In genomic region chr7:15931635-15932034, GRCm38 (mm10) we compare ENCODE assay signal across 25 mouse cellular contexts. TPM values are rescaled to one million over a fixed set of nuclear protein-coding genes. Genes with fewer than 3 reads are reported as not detected.
DNase-seq lines count a peak whose midpoint lies in the region; ATAC-seq and TF ChIP-seq lines count a peak whose summit lies in the region.
"Had no signal": no experiment of that assay in that cellular context is flagged by ENCODE, and none has a peak within 500 bp of the region (broad histone marks: within the 10 kb centered on the region; RNA-seq: fewer than 3 reads in every experiment).

No protein-coding gene starts in this region.

- H3K9me3 ChIP-seq in heart, embryonic 13.5 days: no peaks in the 10 kb centered on the region
- H3K9me3 ChIP-seq in heart, embryonic 11.5 days (replicated peaks; ENCODE audit: control insufficient read depth, low read length): no peaks in the 10 kb centered on the region
- no peaks in the 10 kb centered on the region for H3K9me3 ChIP-seq in heart, postnatal 0 days (replicated peaks; ENCODE audit: control insufficient read depth, low read length)
- H3K9me3 ChIP-seq in hindbrain, embryonic 10.5 days: peaks cover 11% of the 10 kb centered on the region
- H3K9me3 ChIP-seq: forebrain, embryonic 15.5 days; G1E; hindbrain, embryonic 15.5 days had no signal

- peak overlapping the region; percentile 42 for H3K4me2 ChIP-seq in heart, embryonic 13.5 days
- H3K4me2 ChIP-seq in heart, embryonic 11.5 days: no peak overlapping the region
- peak overlapping the region; percentile 44 for H3K4me2 ChIP-seq in heart, postnatal 0 days (ENCODE audit: low read depth, low read length)
- H3K4me2 ChIP-seq: embryonic facial prominence, embryonic 12.5 days; forebrain, embryonic 15.5 days; hindbrain, embryonic 15.5 days had no signal

- WGBS in heart, embryonic 13.5 days: 48% methylated on average over 3 of the region's 3 CpGs
- WGBS in heart, embryonic 11.5 days (ENCODE audit: insufficient replicate concordance): 47% methylated on average over 3 of the region's 3 CpGs
- WGBS in heart, postnatal 0 days: 11% methylated on average over 3 of the region's 3 CpGs
- WGBS in hindbrain, embryonic 10.5 days: 82% methylated on average over 3 of the region's 3 CpGs

- H3K27me3 ChIP-seq in heart, embryonic 13.5 days (replicated peaks): no peaks in the 10 kb centered on the region
- H3K27me3 ChIP-seq in heart, embryonic 11.5 days (ENCODE audit: control insufficient read depth, insufficient read depth, low read length): no peaks in the 10 kb centered on the region
- no peaks in the 10 kb centered on the region for H3K27me3 ChIP-seq in heart, postnatal 0 days (ENCODE audit: control insufficient read depth, insufficient read depth, low read length)
- no peaks in the 10 kb centered on the region for H3K27me3 ChIP-seq in hindbrain, embryonic 10.5 days (ENCODE audit: insufficient read depth, poor library complexity, severe bottlenecking)
- H3K27me3 ChIP-seq: embryonic facial prominence, embryonic 12.5 days; forebrain, embryonic 15.5 days; hindbrain, embryonic 15.5 days had no signal

- H3K4me3 ChIP-seq in gastrocnemius, adult 2 months: peak overlapping the region; percentile 53
- no peak overlapping the region for H3K4me3 ChIP-seq in heart, embryonic 13.5 days
- H3K4me3 ChIP-seq in heart, embryonic 11.5 days (ENCODE audit: low read depth, low read length): no peak overlapping the region
- H3K4me3 ChIP-seq in heart, postnatal 0 days (ENCODE audit: low read depth, low read length): no peak overlapping the region
- no peak overlapping the region for H3K4me3 ChIP-seq in hindbrain, embryonic 10.5 days
- H3K4me3 ChIP-seq: embryonic facial prominence, embryonic 12.5 days; forebrain, embryonic 15.5 days; hindbrain, embryonic 15.5 days had no signal

- H3K4me1 ChIP-seq in heart, embryonic 13.5 days: peaks cover 14% of the 10 kb centered on the region
- H3K4me1 ChIP-seq in heart, embryonic 11.5 days (ENCODE audit: control insufficient read depth, insufficient read depth, low read length): no peaks in the 10 kb centered on the region; the same call in 1 of the 2 replicates
- peaks cover 13% of the 10 kb centered on the region for H3K4me1 ChIP-seq in heart, postnatal 0 days (ENCODE audit: control insufficient read depth, insufficient read depth)
- no peaks in the 10 kb centered on the region for H3K4me1 ChIP-seq in hindbrain, embryonic 10.5 days (replicated peaks)
- H3K4me1 ChIP-seq: embryonic facial prominence, embryonic 12.5 days; forebrain, embryonic 15.5 days; hindbrain, embryonic 15.5 days had no signal

- no peak overlapping the region for H3K9ac ChIP-seq in heart, embryonic 13.5 days
- H3K9ac ChIP-seq in heart, embryonic 11.5 days (ENCODE audit: low read depth, low read length): no peak overlapping the region
- H3K9ac ChIP-seq in heart, postnatal 0 days (replicated peaks; ENCODE audit: low read depth, low read length): no peak overlapping the region
- H3K9ac ChIP-seq: embryonic facial prominence, embryonic 12.5 days; forebrain, embryonic 15.5 days; hindbrain, embryonic 15.5 days had no signal

- no peak for DNase-seq in gastrocnemius, adult 2 months
- DNase-seq in gastrocnemius, adult 18-20 months (ENCODE audit: low spot score): no peak
- peak; percentile 56 for DNase-seq in heart, postnatal 0 days (ENCODE audit: low spot score)
- DNase-seq in heart, postnatal 25 days (ENCODE audit: low spot score): no peak
- DNase-seq in heart, postnatal 4 days: peak; percentile 7
- no peak for DNase-seq in hindbrain, embryonic 10.5 days (ENCODE audit: low spot score)
- DNase-seq: adrenal gland, postnatal 10 days; B cell, adult 2 months; cerebellum, adult 11-12 months; cerebellum, adult 9-10 months; cerebellum, postnatal 25 days; gastrocnemius, postnatal 14 days; kidney, adult 9 months had no signal

- intact Hi-C loops in gastrocnemius, adult 2 months (cut with DNase I): loop anchor here (2.0 to 5.0 kb wide), 2 partner anchors 35 to 116 kb away; partner anchors contain the start of genes Bicra and Ehd2
- intact Hi-C loops in heart, postnatal 25 days (cut with DNase I): loop anchor here (5.0 kb wide), 1 partner anchor 116 kb away; the partner anchor contains the start of gene Bicra

- no peak for TF ChIP-seq EP300 in heart, postnatal 0 days (IDR thresholded peaks at IDR 0.05; ENCODE audit: low read depth)

- ATAC-seq in heart, embryonic 13.5 days (ENCODE audit: extremely low read depth, insufficient number of reproducible peaks, low FRiP score, low TSS enrichment): no peak
- ATAC-seq in heart, embryonic 11.5 days (replicated peaks; ENCODE audit: insufficient number of reproducible peaks, low FRiP score, low TSS enrichment): no peak
- no peak for ATAC-seq in heart, postnatal 0 days (ENCODE audit: insufficient read depth, low read depth)
- ATAC-seq: CD4-positive, CD25-positive, alpha-beta regulatory T cell, adult 4 months; forebrain, embryonic 15.5 days; intestine, embryonic 16.5 days had no signal

- peak overlapping the region; percentile 83 for H3K27ac ChIP-seq in gastrocnemius, adult 2 months
- peak overlapping the region; percentile 61 for H3K27ac ChIP-seq in heart, embryonic 13.5 days (replicated peaks)
- H3K27ac ChIP-seq in heart, embryonic 11.5 days (ENCODE audit: low read depth, low read length): no peak overlapping the region
- peak overlapping the region; percentile 83 for H3K27ac ChIP-seq in heart, postnatal 0 days (ENCODE audit: low read depth)
- no peak overlapping the region for H3K27ac ChIP-seq in hindbrain, embryonic 10.5 days
- H3K27ac ChIP-seq: embryonic facial prominence, embryonic 12.5 days; forebrain, embryonic 15.5 days; hindbrain, embryonic 15.5 days had no signal

- H3K36me3 ChIP-seq in heart, embryonic 13.5 days: peaks cover 19% of the 10 kb centered on the region
- H3K36me3 ChIP-seq in heart, embryonic 11.5 days (ENCODE audit: control insufficient read depth, insufficient read depth, low read length): peaks cover 2% of the 10 kb centered on the region; the same call in 1 of the 2 replicates
- peaks cover 5% of the 10 kb centered on the region; the same call in 1 of the 2 replicates for H3K36me3 ChIP-seq in heart, postnatal 0 days (replicated peaks; ENCODE audit: control insufficient read depth, insufficient read depth, low read length)
- H3K36me3 ChIP-seq in hindbrain, embryonic 10.5 days: peaks cover 19% of the 10 kb centered on the region

- TF ChIP-seq CTCF in gastrocnemius, adult 2 months (IDR thresholded peaks at IDR 0.05): no peak
- no peak for TF ChIP-seq CTCF in heart, postnatal 0 days (IDR thresholded peaks at IDR 0.05; ENCODE audit: low read depth)

RNA-seq across cellular contexts. Expression of gene Selenow, which starts 9.4 kb away (rescaled TPM):
- total RNA-seq in gastrocnemius, adult 2 months (2021): 1,000 to 10,000 TPM; 1,391 to 1,893 TPM
- 1,000 to 10,000 TPM; 1,514 to 1,837 TPM for total RNA-seq in gastrocnemius, adult 18-20 months (2021)
- polyA plus RNA-seq in heart, embryonic 13.5 days (2015; fragmentation: Nextera tagmentation; extraction: Ambion mirVana): 667 and 720 TPM in 2 replicates
- polyA plus RNA-seq in heart, embryonic 11.5 days (2014; fragmentation: Nextera tagmentation; extraction: Ambion mirVana): 726 and 772 TPM in 2 replicates
- total RNA-seq in heart, postnatal 0 days (2014; rRNA removed; ENCODE audit: low replicate concordance): 292 and 404 TPM in 2 replicates
- polyA plus RNA-seq in heart, postnatal 0 days (2015; fragmentation: Nextera tagmentation; extraction: Ambion mirVana): 632 and 642 TPM in 2 replicates
- total RNA-seq in heart, postnatal 25 days (2021): 100 to 1,000 TPM; 148 to 155 TPM
- total RNA-seq in heart, postnatal 4 days (2021): 100 to 1,000 TPM; 194 to 214 TPM
- 902 and 1,086 TPM in 2 replicates for polyA plus RNA-seq in hindbrain, embryonic 10.5 days (2016; fragmentation: Nextera tagmentation; extraction: Ambion mirVana)

RNA-seq across cellular contexts. Expression of gene Nop53, which starts 14.2 kb away (rescaled TPM):
- 10 to 100 TPM; 85.7 to 97.4 TPM for total RNA-seq in gastrocnemius, adult 2 months (2021)
- 10 to 100 TPM; 82.3 to 91.7 TPM for total RNA-seq in gastrocnemius, adult 18-20 months (2021)
- 107 and 116 TPM in 2 replicates for polyA plus RNA-seq in heart, embryonic 13.5 days (2015; fragmentation: Nextera tagmentation; extraction: Ambion mirVana)
- polyA plus RNA-seq in heart, embryonic 11.5 days (2014; fragmentation: Nextera tagmentation; extraction: Ambion mirVana): 130 and 137 TPM in 2 replicates
- total RNA-seq in heart, postnatal 0 days (2014; rRNA removed; ENCODE audit: low replicate concordance): 81.6 and 102 TPM in 2 replicates
- 120 and 128 TPM in 2 replicates for polyA plus RNA-seq in heart, postnatal 0 days (2015; fragmentation: Nextera tagmentation; extraction: Ambion mirVana)
- 100 to 1,000 TPM; 123 to 127 TPM for total RNA-seq in heart, postnatal 25 days (2021)
- 100 to 1,000 TPM; 139 to 142 TPM for total RNA-seq in heart, postnatal 4 days (2021)
- polyA plus RNA-seq in hindbrain, embryonic 10.5 days (2016; fragmentation: Nextera tagmentation; extraction: Ambion mirVana): 170 and 182 TPM in 2 replicates

RNA-seq across cellular contexts. Expression of gene Ehd2, which starts 35.7 kb away (rescaled TPM):
- total RNA-seq in gastrocnemius, adult 2 months (2021): 10 to 100 TPM; 31.4 to 38.7 TPM
- total RNA-seq in gastrocnemius, adult 18-20 months (2021): 10 to 100 TPM; 24.9 to 37.4 TPM
- 37.4 and 40.2 TPM in 2 replicates for polyA plus RNA-seq in heart, embryonic 13.5 days (2015; fragmentation: Nextera tagmentation; extraction: Ambion mirVana)
- polyA plus RNA-seq in heart, embryonic 11.5 days (2014; fragmentation: Nextera tagmentation; extraction: Ambion mirVana): 16.3 and 23.4 TPM in 2 replicates
- 66.7 and 80.0 TPM in 2 replicates for total RNA-seq in heart, postnatal 0 days (2014; rRNA removed; ENCODE audit: low replicate concordance)
- 47.5 and 48.7 TPM in 2 replicates for polyA plus RNA-seq in heart, postnatal 0 days (2015; fragmentation: Nextera tagmentation; extraction: Ambion mirVana)
- 100 to 1,000 TPM; 112 to 129 TPM for total RNA-seq in heart, postnatal 25 days (2021)
- total RNA-seq in heart, postnatal 4 days (2021): 100 to 1,000 TPM; 193 to 197 TPM
- 12.1 and 12.5 TPM in 2 replicates for polyA plus RNA-seq in hindbrain, embryonic 10.5 days (2016; fragmentation: Nextera tagmentation; extraction: Ambion mirVana)

RNA-seq across cellular contexts. Expression of gene Crxos, which starts 49.2 kb away (rescaled TPM):
- not detected for total RNA-seq in gastrocnemius, adult 2 months (2021)
- total RNA-seq in gastrocnemius, adult 18-20 months (2021): not detected
- polyA plus RNA-seq in heart, embryonic 13.5 days (2015; fragmentation: Nextera tagmentation; extraction: Ambion mirVana): not detected in 2 replicates
- not detected in 2 replicates for polyA plus RNA-seq in heart, embryonic 11.5 days (2014; fragmentation: Nextera tagmentation; extraction: Ambion mirVana)
- not detected in 2 replicates for total RNA-seq in heart, postnatal 0 days (2014; rRNA removed; ENCODE audit: low replicate concordance)
- not detected in 2 replicates for polyA plus RNA-seq in heart, postnatal 0 days (2015; fragmentation: Nextera tagmentation; extraction: Ambion mirVana)
- not detected for total RNA-seq in heart, postnatal 25 days (2021)
- total RNA-seq in heart, postnatal 4 days (2021): not detected
- polyA plus RNA-seq in hindbrain, embryonic 10.5 days (2016; fragmentation: Nextera tagmentation; extraction: Ambion mirVana): not detected in 2 replicates
- total RNA-seq: gastrocnemius, postnatal 14 days had no signal
- polyA plus RNA-seq: embryonic facial prominence, embryonic 12.5 days; forebrain, embryonic 11.5 days; G1E; gonadal fat pad, adult 2 months; hindbrain, embryonic 11.5 days; hindbrain, embryonic 15.5 days; intestine, embryonic 16.5 days had no signal

RNA-seq across cellular contexts. Expression of gene Crx, which starts 51.9 kb away (rescaled TPM):
- total RNA-seq in gastrocnemius, adult 2 months (2021): not detected
- not detected for total RNA-seq in gastrocnemius, adult 18-20 months (2021)
- polyA plus RNA-seq in heart, embryonic 13.5 days (2015; fragmentation: Nextera tagmentation; extraction: Ambion mirVana): not detected in 2 replicates
- not detected in 2 replicates for polyA plus RNA-seq in heart, embryonic 11.5 days (2014; fragmentation: Nextera tagmentation; extraction: Ambion mirVana)
- total RNA-seq in heart, postnatal 0 days (2014; rRNA removed; ENCODE audit: low replicate concordance): not detected in 2 replicates
- polyA plus RNA-seq in heart, postnatal 0 days (2015; fragmentation: Nextera tagmentation; extraction: Ambion mirVana): not detected in 2 replicates
- total RNA-seq in heart, postnatal 25 days (2021): not detected
- total RNA-seq in heart, postnatal 4 days (2021): not detected
- not detected in 2 replicates for polyA plus RNA-seq in hindbrain, embryonic 10.5 days (2016; fragmentation: Nextera tagmentation; extraction: Ambion mirVana)
- total RNA-seq: adrenal gland, postnatal 10 days; adrenal gland, postnatal 4 days; gastrocnemius, postnatal 14 days had no signal
- polyA plus RNA-seq: CD4-positive, CD25-positive, alpha-beta regulatory T cell, adult 4 months; embryonic facial prominence, embryonic 12.5 days; forebrain, embryonic 11.5 days; G1E; gonadal fat pad, adult 2 months; hindbrain, embryonic 11.5 days; hindbrain, embryonic 15.5 days; intestine, embryonic 16.5 days had no signal

Comparison
In these comparisons a context has a peak if more than half of its experiments do, and no peak if none do; other contexts are left out.
1. DNase-seq: peak in heart, postnatal 0 days (single experiment) and heart, postnatal 4 days (single experiment); none in gastrocnemius, adult 2 months (single experiment), gastrocnemius, adult 18-20 months (single experiment), heart, postnatal 25 days (single experiment) and hindbrain, embryonic 10.5 days (single experiment).
2. H3K27ac ChIP-seq: peak in gastrocnemius, adult 2 months (single experiment), heart, embryonic 13.5 days (single experiment) and heart, postnatal 0 days (single experiment); none in heart, embryonic 11.5 days (single experiment) and hindbrain, embryonic 10.5 days (single experiment).